Mouse (Mus musculus): ENCODE measurements around the gene Rtl4. TPM values are rescaled to one million over a fixed set of nuclear protein-coding genes. Genes with fewer than 3 reads are reported as not detected.

The Rtl4 gene
- not detected for polyA plus RNA-seq (2014; fragmentation: Illumina TruSeq; extraction: RNeasy Lipid Tissue Mini Kit (QIAGEN cat#74804); ENCODE audit: low read depth, low replicate concordance)

GRCm38 (mm10) chrX:144688207-144689118, at the start of gene Rtl4:
Rtl4 (plus strand) TSS chrX:144688907.

GRCm38 (mm10) chrX:144688142-144688206, 733 bp upstream of the Rtl4 start, which contains the start of gene Trpc5:
Trpc5 (minus strand) TSS chrX:144688180.

Other genes with a start within 250 kb of the Rtl4 start
- not detected for gene Trpc5os, start 232.3 kb upstream of the Rtl4 start, polyA plus RNA-seq (2014; fragmentation: Illumina TruSeq; extraction: RNeasy Lipid Tissue Mini Kit (QIAGEN cat#74804); ENCODE audit: low read depth, low replicate concordance)
- gene Trpc5, start 727 bp upstream of the Rtl4 start, polyA plus RNA-seq (2014; fragmentation: Illumina TruSeq; extraction: RNeasy Lipid Tissue Mini Kit (QIAGEN cat#74804); ENCODE audit: low read depth, low replicate concordance), result not detected